Mouse (Mus musculus) heart, embryonic 16.5 days (tissue): ENCODE results near the gene Plcb4. TPM values are rescaled to one million over a fixed set of nuclear protein-coding genes. Genes with fewer than 3 reads are reported as not detected.
"Not testable (repeated sequence)": the region's sequence is repeated elsewhere in the genome, so short reads cannot be mapped to it uniquely, and the experiment has no call there.

Experiments
- ATAC-seq: fragments of 200-750 bp; cut with Nextera tagmentation; replicated peaks from 2 replicates; pipeline ENCODE4 v1.8.0; 2017; ENCODE audit warnings: moderate number of reproducible peaks; ENCODE audit not compliant: insufficient read depth, low FRiP score; ENCODE audit errors: extremely low read depth
- H3K27ac ChIP-seq: fragments of 300-500 bp; sonication (generic); 2 replicates; pipeline ENCODE4 v1.5.1; 2014; ENCODE audit warnings: mild to moderate bottlenecking, low read length, control low read depth, moderate library complexity
- H3K27me3 ChIP-seq: fragments of 300-500 bp; sonication (generic); 2 replicates; pipeline ENCODE4 v1.6.1; 2014; ENCODE audit warnings: low read length, mixed read lengths; ENCODE audit not compliant: control insufficient read depth, insufficient read depth
- H3K36me3 ChIP-seq: fragments of 300-500 bp; sonication (generic); 2 replicates; pipeline ENCODE4 v1.6.1; 2014; ENCODE audit not compliant: control insufficient read depth, insufficient read depth
- H3K4me1 ChIP-seq: fragments of 300-500 bp; sonication (generic); 2 replicates; pipeline ENCODE4 v1.6.1; 2014; ENCODE audit warnings: low read length, mixed read lengths; ENCODE audit not compliant: control insufficient read depth, insufficient read depth
- H3K4me2 ChIP-seq: fragments of 300-500 bp; sonication (generic); 2 replicates; pipeline ENCODE4 v1.6.1; 2014; ENCODE audit warnings: low read depth, mild to moderate bottlenecking, control low read depth, low read length
- H3K4me3 ChIP-seq: fragments of 300-500 bp; sonication (generic); 2 replicates; pipeline ENCODE4 v1.5.1; 2014; ENCODE audit warnings: mild to moderate bottlenecking, control low read depth, low read length
- H3K9ac ChIP-seq: fragments of 300-500 bp; sonication (generic); 2 replicates; pipeline ENCODE4 v1.6.1; 2014; ENCODE audit warnings: low read length, control low read depth
- H3K9me3 ChIP-seq: fragments of 300-500 bp; sonication (generic); replicated peaks from 2 replicates; pipeline ENCODE4 v1.6.1; 2016; ENCODE audit warnings: low read length; ENCODE audit not compliant: control insufficient read depth
- WGBS: fragments of 180-500 bp; shearing (Covaris S2); extraction: QIAGEN DNeasy Blood & Tissue Kit; methylation state at CpG from one replicate; pipeline ENCODE4 v1.1.7; 2014; 5-methylcytosine and 5-hydroxymethylcytosine counted together
- polyA plus RNA-seq: library from polyadenylated mRNA; unstranded; fragments of >200 nt; fragmentation: Nextera tagmentation; extraction: Ambion mirVana; gene quantifications from 2 replicates; pipeline ENCODE4 v1.2.1, GENCODE M21; 2015

Gene Plcb4
- polyA plus RNA-seq, 1 experiment from 2014 or later = 31.9 TPM

DNA sequence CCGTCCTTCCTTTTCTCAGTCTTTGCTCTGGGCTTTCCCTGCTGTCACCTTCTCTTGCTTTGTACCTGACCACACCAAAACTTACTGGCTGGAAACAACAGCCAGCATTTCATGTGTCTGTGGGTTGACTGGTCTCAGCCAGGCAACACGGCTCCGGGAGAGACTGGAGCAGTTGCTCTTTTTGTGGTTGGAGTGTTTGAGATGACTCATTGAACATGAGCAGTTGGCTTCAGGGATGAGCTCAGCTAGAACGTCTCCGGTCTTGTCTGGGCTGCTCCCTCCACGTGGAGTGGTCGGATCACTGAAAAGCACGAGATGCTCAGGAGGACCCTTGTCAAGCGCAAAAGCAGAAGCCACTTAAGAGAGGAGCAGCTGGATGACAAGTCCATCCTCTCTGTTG lies 78.7 kb downstream of the Plcb4 start:
- Histone ChIP-seq H3K36me3 (no peaks in the 10 kb centered on the region), H3K9ac (no peak overlapping the region), H3K27ac (0 out of 2 replicates have a peak overlapping the region, but pooled peaks have one; percentile 31), H3K9me3 (no peaks in the 10 kb centered on the region), H3K4me3 (no peak overlapping the region), H3K27me3 (no peaks in the 10 kb centered on the region), H3K4me1 (peaks cover 13% of the 10 kb centered on the region), H3K4me2 (no peak overlapping the region)
- WGBS = 62% methylated on average over 9 of the region's 9 CpGs
- ATAC-seq = no peak

DNA sequence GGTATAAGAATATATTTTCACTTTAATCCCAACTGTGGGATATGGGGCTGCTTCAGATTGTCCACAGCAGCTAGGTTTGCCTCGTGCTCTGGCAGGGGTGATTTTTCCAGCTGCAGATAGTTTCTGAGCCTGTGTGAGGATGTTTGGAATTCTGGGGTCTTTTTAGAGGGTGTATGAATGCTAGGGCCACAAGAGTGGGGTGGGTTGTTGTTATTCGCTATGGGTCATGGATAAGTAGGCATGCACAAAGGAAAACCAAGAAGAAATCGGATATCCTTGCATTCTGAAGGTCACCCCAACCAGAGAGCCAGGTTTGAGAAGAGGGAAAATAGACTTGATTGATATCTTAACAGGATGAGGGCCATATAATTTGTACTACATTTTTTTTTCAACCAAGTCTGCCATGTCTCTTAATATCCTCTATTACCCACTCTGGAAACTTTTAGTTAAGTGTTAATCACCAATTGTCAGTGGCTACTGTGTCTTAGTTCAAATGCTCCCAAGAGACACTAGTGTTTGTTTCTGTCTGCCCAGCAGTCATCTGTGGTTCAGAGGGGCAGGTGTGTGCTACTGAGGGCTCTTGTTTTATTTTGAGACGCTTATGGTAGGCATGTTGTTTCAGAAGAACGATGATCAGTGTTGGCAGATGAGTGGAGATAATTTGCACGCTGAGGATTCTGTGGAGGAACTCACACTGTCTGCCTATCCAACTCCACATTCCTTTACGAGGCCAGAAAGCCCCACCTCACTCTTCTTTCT lies 79.4 kb downstream of the Plcb4 start:
- 71% methylated on average over 7 of the region's 7 CpGs for WGBS
- H3K27me3 ChIP-seq, ATAC-seq, H3K4me3 ChIP-seq, H3K27ac ChIP-seq, H3K4me2 ChIP-seq, H3K9me3 ChIP-seq, H3K9ac ChIP-seq, H3K36me3 ChIP-seq: not testable (repeated sequence)
- peaks cover 16% of the 10 kb centered on the region for H3K4me1 ChIP-seq

- no peaks in the 10 kb centered on the region for H3K27me3 ChIP-seq
- H3K4me2 ChIP-seq = no peak overlapping the region
- no peak for ATAC-seq
- H3K4me3 ChIP-seq = no peak overlapping the region
- no peak overlapping the region for H3K9ac ChIP-seq
- no peak overlapping the region for H3K27ac ChIP-seq
- H3K36me3 ChIP-seq = no peaks in the 10 kb centered on the region
- H3K4me1 ChIP-seq = peaks cover 20% of the 10 kb centered on the region
- WGBS = 50% methylated on average over 1 of the region's 1 CpGs
- H3K9me3 ChIP-seq = no peaks in the 10 kb centered on the region
Measured at GRCm38 (mm10) chr2:135738950-135739349, 80.1 kb downstream of the Plcb4 start.

GRCm38 (mm10) chr2:135742954-135743700 lies 84.3 kb downstream of the Plcb4 start:
- ATAC-seq = no peak
- Histone ChIP-seq H3K4me1 (peaks cover 14% of the 10 kb centered on the region), H3K9me3 (peaks cover 2% of the 10 kb centered on the region; the same call in 1 of the 2 replicates), H3K4me2 (no peak overlapping the region; the same call in 1 of the 2 replicates), H3K9ac (no peak overlapping the region), H3K27me3 (no peaks in the 10 kb centered on the region), H3K36me3 (no peaks in the 10 kb centered on the region; the same call in 1 of the 2 replicates), H3K27ac (peak overlapping the region; percentile 8), H3K4me3 (no peak overlapping the region)
- 37% methylated on average over 10 of the region's 10 CpGs for WGBS

DNA sequence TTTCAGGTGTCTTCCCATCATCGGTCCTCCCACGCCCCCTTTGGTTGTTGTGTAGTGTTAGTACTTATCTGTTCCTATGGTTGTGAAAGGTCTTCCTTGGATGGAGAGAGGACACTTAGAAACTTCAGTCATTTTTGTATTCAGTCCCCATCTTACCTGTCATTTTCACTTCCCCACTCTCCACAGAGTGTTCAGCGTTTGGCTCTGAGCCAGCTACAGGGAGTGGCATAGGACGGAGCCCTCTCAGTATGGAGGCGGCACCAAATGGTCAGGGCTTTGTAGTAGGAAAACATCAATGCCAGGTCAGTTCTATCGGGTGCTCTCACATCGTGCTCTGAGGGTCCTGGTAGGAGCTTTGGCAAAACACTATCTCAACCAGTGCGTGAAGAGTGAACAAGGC lies 85.9 kb downstream of the Plcb4 start:
- ATAC-seq = no peak
- no peak overlapping the region for H3K4me3 ChIP-seq
- H3K4me2 ChIP-seq = peak overlapping the region; percentile 30; the same call in 1 of the 2 replicates
- 55% methylated on average over 8 of the region's 8 CpGs for WGBS
- H3K36me3 ChIP-seq = no peaks in the 10 kb centered on the region; the same call in 1 of the 2 replicates
- H3K27ac ChIP-seq = no peak overlapping the region
- H3K27me3 ChIP-seq = no peaks in the 10 kb centered on the region
- H3K4me1 ChIP-seq = peaks cover 20% of the 10 kb centered on the region
- H3K9ac ChIP-seq = no peak overlapping the region
- peaks cover 2% of the 10 kb centered on the region; the same call in 1 of the 2 replicates for H3K9me3 ChIP-seq

GRCm38 (mm10) chr2:135745126-135745525 lies 86.3 kb downstream of the Plcb4 start:
- 54% methylated on average over 7 of the region's 7 CpGs for WGBS
- Histone ChIP-seq H3K36me3 (no peaks in the 10 kb centered on the region; the same call in 1 of the 2 replicates), H3K4me1 (peaks cover 20% of the 10 kb centered on the region), H3K4me2 (peak overlapping the region; percentile 30; the same call in 1 of the 2 replicates), H3K9ac (no peak overlapping the region), H3K9me3 (peaks cover 2% of the 10 kb centered on the region; the same call in 1 of the 2 replicates), H3K4me3 (no peak overlapping the region), H3K27me3 (no peaks in the 10 kb centered on the region), H3K27ac (no peak overlapping the region)
- ATAC-seq = no peak

GRCm38 (mm10) chr2:135748441-135748840 lies 89.6 kb downstream of the Plcb4 start:
- H3K9ac ChIP-seq = no peak overlapping the region
- no peaks in the 10 kb centered on the region; the same call in 1 of the 2 replicates for H3K36me3 ChIP-seq
- H3K4me1 ChIP-seq = peaks cover 12% of the 10 kb centered on the region
- no peak for ATAC-seq
- peaks cover 2% of the 10 kb centered on the region; the same call in 1 of the 2 replicates for H3K9me3 ChIP-seq
- H3K27ac ChIP-seq = no peak overlapping the region
- H3K4me2 ChIP-seq = no peak overlapping the region
- WGBS = 64% methylated on average over 5 of the region's 5 CpGs
- no peaks in the 10 kb centered on the region for H3K27me3 ChIP-seq
- no peak overlapping the region for H3K4me3 ChIP-seq

GRCm38 (mm10) chr2:135749606-135750005 lies 90.8 kb downstream of the Plcb4 start:
- WGBS = 64% methylated on average over 15 of the region's 15 CpGs
- ATAC-seq = no peak

GRCm38 (mm10) chr2:135750748-135751147 lies 91.9 kb downstream of the Plcb4 start:
- ATAC-seq = no peak
- no peak overlapping the region for H3K27ac ChIP-seq

More at GRCm38 (mm10) chr2:135749606-135750005, 90.8 kb downstream of the Plcb4 start:
- H3K36me3 ChIP-seq = no peaks in the 10 kb centered on the region; the same call in 1 of the 2 replicates
- no peak overlapping the region for H3K4me3 ChIP-seq
- H3K4me2 ChIP-seq = no peak overlapping the region
- H3K4me1 ChIP-seq = peaks cover 9% of the 10 kb centered on the region; the same call in 1 of the 2 replicates
- H3K27ac ChIP-seq = no peak overlapping the region
- no peaks in the 10 kb centered on the region for H3K27me3 ChIP-seq
- peaks cover 2% of the 10 kb centered on the region; the same call in 1 of the 2 replicates for H3K9me3 ChIP-seq
- no peak overlapping the region for H3K9ac ChIP-seq

More at GRCm38 (mm10) chr2:135750748-135751147, 91.9 kb downstream of the Plcb4 start:
- H3K4me2 ChIP-seq = no peak overlapping the region
- no peaks in the 10 kb centered on the region for H3K27me3 ChIP-seq
- 57% methylated on average over 5 of the region's 5 CpGs for WGBS
- no peaks in the 10 kb centered on the region for H3K36me3 ChIP-seq
- H3K9me3 ChIP-seq = no peaks in the 10 kb centered on the region
- no peak overlapping the region for H3K9ac ChIP-seq
- H3K4me1 ChIP-seq = peaks cover 9% of the 10 kb centered on the region
- no peak overlapping the region for H3K4me3 ChIP-seq
